In the genomic region with DNA sequence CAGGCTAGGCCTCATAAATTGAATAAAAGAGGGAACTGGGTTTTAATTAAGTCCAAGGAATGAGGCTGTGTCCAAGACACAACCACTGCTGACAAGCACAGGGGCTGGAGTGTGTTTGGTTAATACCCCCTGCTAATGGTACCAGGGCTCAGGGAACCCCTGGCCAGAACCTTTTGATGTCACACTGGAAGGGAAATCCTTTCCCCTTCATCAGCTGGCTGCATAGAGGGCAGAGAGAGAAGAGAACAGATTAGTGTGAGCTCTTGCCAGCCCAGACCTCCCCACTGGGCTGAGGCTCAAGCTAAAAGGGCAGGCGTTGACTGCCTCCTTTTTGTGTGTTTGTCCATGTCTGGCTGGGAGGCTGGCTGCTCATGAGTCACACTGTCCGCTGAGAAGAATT, we compare ENCODE assay signal across 13 mouse cellular contexts.
DNase-seq lines count a peak whose midpoint lies in the region; ATAC-seq and TF ChIP-seq lines count a peak whose summit lies in the region.
"Had no signal": no experiment of that assay in that cellular context is flagged by ENCODE, and none has a peak within 500 bp of the region (broad histone marks: within the 10 kb centered on the region; RNA-seq: fewer than 3 reads in every experiment).

No protein-coding gene starts in this region.

- 41% methylated on average over 2 of the region's 2 CpGs for WGBS in hindbrain, embryonic 13.5 days
- WGBS in hindbrain, embryonic 12.5 days, result 48% methylated on average over 2 of the region's 2 CpGs
- 4% methylated on average over 2 of the region's 2 CpGs for WGBS in forebrain, postnatal 0 days
- WGBS in midbrain, embryonic 16.5 days, result 10% methylated on average over 2 of the region's 2 CpGs

- H3K36me3 ChIP-seq in hindbrain, embryonic 13.5 days, result no peaks in the 10 kb centered on the region
- no peaks in the 10 kb centered on the region for H3K36me3 ChIP-seq in hindbrain, embryonic 12.5 days
- no peaks in the 10 kb centered on the region for H3K36me3 ChIP-seq in forebrain, postnatal 0 days (ENCODE audit: insufficient read depth)
- no peaks in the 10 kb centered on the region for H3K36me3 ChIP-seq in midbrain, embryonic 16.5 days (ENCODE audit: control insufficient read depth, insufficient read depth, low read length)
- H3K36me3 ChIP-seq: neural tube, embryonic 13.5 days had no signal

- no peak overlapping the region for H3K4me2 ChIP-seq in hindbrain, embryonic 13.5 days
- H3K4me2 ChIP-seq in hindbrain, embryonic 12.5 days (replicated peaks), result no peak overlapping the region
- H3K4me2 ChIP-seq in forebrain, postnatal 0 days (ENCODE audit: low read depth), result no peak overlapping the region
- H3K4me2 ChIP-seq in midbrain, embryonic 16.5 days (ENCODE audit: low read length), result no peak overlapping the region
- H3K4me2 ChIP-seq: neural tube, embryonic 13.5 days had no signal

- no peak for ATAC-seq in hindbrain, embryonic 13.5 days (ENCODE audit: low FRiP score)
- no peak for ATAC-seq in hindbrain, embryonic 12.5 days (ENCODE audit: low FRiP score)
- peak; percentile 74 for ATAC-seq in forebrain, postnatal 0 days
- ATAC-seq in midbrain, embryonic 16.5 days, result peak; percentile 70; the same call in 1 of the 2 replicates

- no peak overlapping the region for H3K9ac ChIP-seq in hindbrain, embryonic 13.5 days
- no peak overlapping the region for H3K9ac ChIP-seq in hindbrain, embryonic 12.5 days
- H3K9ac ChIP-seq in forebrain, postnatal 0 days, result no peak overlapping the region
- H3K9ac ChIP-seq in midbrain, embryonic 16.5 days (ENCODE audit: low read depth, low read length), result no peak overlapping the region
- H3K9ac ChIP-seq: neural tube, embryonic 13.5 days had no signal

- no peak overlapping the region for H3K4me3 ChIP-seq in hindbrain, embryonic 13.5 days
- H3K4me3 ChIP-seq in hindbrain, embryonic 12.5 days, result no peak overlapping the region
- H3K4me3 ChIP-seq in forebrain, postnatal 0 days (ENCODE audit: low read depth, low read length), result no peak overlapping the region
- no peak overlapping the region for H3K4me3 ChIP-seq in midbrain, embryonic 16.5 days (ENCODE audit: low read depth, low read length)
- H3K4me3 ChIP-seq: left cerebral cortex, adult 2 months; neural tube, embryonic 13.5 days had no signal

- TF ChIP-seq CTCF in brain, embryonic 14.5 days (IDR thresholded peaks at IDR 0.05; ENCODE audit: borderline replicate concordance, extremely low read depth, insufficient read depth, insufficient read length), result no peak
- no peak for TF ChIP-seq CTCF in forebrain, postnatal 0 days (IDR thresholded peaks at IDR 0.05; ENCODE audit: low read depth)

- peaks cover 2% of the 10 kb centered on the region; the same call in 1 of the 2 replicates for H3K27me3 ChIP-seq in hindbrain, embryonic 13.5 days
- H3K27me3 ChIP-seq in hindbrain, embryonic 12.5 days, result no peaks in the 10 kb centered on the region
- no peaks in the 10 kb centered on the region for H3K27me3 ChIP-seq in forebrain, postnatal 0 days (ENCODE audit: insufficient read depth, low read length)
- H3K27me3 ChIP-seq in midbrain, embryonic 16.5 days (ENCODE audit: control insufficient read depth, insufficient read depth, low read depth, low read length), result no peaks in the 10 kb centered on the region
- H3K27me3 ChIP-seq: neural tube, embryonic 13.5 days had no signal

- H3K27ac ChIP-seq in hindbrain, embryonic 13.5 days, result peak overlapping the region; percentile 12; the same call in 1 of the 2 replicates
- no peak overlapping the region for H3K27ac ChIP-seq in hindbrain, embryonic 12.5 days
- no peak overlapping the region for H3K27ac ChIP-seq in forebrain, postnatal 0 days (ENCODE audit: low read depth, low read length)
- H3K27ac ChIP-seq in midbrain, embryonic 16.5 days (ENCODE audit: low read length), result no peak overlapping the region
- H3K27ac ChIP-seq: left cerebral cortex, adult 2 months; neural tube, embryonic 13.5 days had no signal

- peak; percentile 92 for DNase-seq in brain, embryonic 14.5 days (ENCODE audit: low read depth)
- peak; percentile 33 for DNase-seq in forebrain, postnatal 0 days
- DNase-seq in urinary bladder, adult 2 months (ENCODE audit: low spot score), result no peak
- no peak for DNase-seq in gastrocnemius, postnatal 10 days
- DNase-seq: adrenal gland, postnatal 14 days; heart, postnatal 36 days; kidney, adult 2 months; thymus, postnatal 36 days had no signal

- peaks cover 6% of the 10 kb centered on the region; the same call in 1 of the 2 replicates for H3K9me3 ChIP-seq in hindbrain, embryonic 13.5 days
- peaks cover 7% of the 10 kb centered on the region; the same call in 1 of the 2 replicates for H3K9me3 ChIP-seq in hindbrain, embryonic 12.5 days (replicated peaks)
- no peaks in the 10 kb centered on the region; the same call in 1 of the 2 replicates for H3K9me3 ChIP-seq in forebrain, postnatal 0 days (ENCODE audit: low read length)
- no peaks in the 10 kb centered on the region for H3K9me3 ChIP-seq in midbrain, embryonic 16.5 days (replicated peaks; ENCODE audit: control insufficient read depth, low read length, poor library complexity, severe bottlenecking)

- TF ChIP-seq POLR2A in brain, embryonic 14.5 days (IDR thresholded peaks at IDR 0.05; ENCODE audit: borderline replicate concordance, extremely low read depth, insufficient read depth, insufficient read length, poor library complexity, severe bottlenecking), result no peak

- peaks cover 6% of the 10 kb centered on the region for H3K4me1 ChIP-seq in hindbrain, embryonic 13.5 days (replicated peaks)
- H3K4me1 ChIP-seq in hindbrain, embryonic 12.5 days, result no peaks in the 10 kb centered on the region
- no peaks in the 10 kb centered on the region for H3K4me1 ChIP-seq in forebrain, postnatal 0 days (ENCODE audit: insufficient read depth)
- peaks cover 3% of the 10 kb centered on the region; the same call in 1 of the 2 replicates for H3K4me1 ChIP-seq in midbrain, embryonic 16.5 days (ENCODE audit: control insufficient read depth, insufficient read depth, low read length)

Comparison
In these comparisons a context has a peak if more than half of its experiments do, and no peak if none do; other contexts are left out.
1. ATAC-seq: peak in forebrain, postnatal 0 days (single experiment) and midbrain, embryonic 16.5 days (single experiment); none in hindbrain, embryonic 13.5 days (single experiment) and hindbrain, embryonic 12.5 days (single experiment).
2. DNase-seq: peak in brain, embryonic 14.5 days (single experiment) and forebrain, postnatal 0 days (single experiment); none in urinary bladder, adult 2 months (single experiment) and gastrocnemius, postnatal 10 days (single experiment).